Mouse (Mus musculus) hindbrain, embryonic 16.5 days (tissue): Measurements from ENCODE around the gene Endou. TPM values are rescaled to one million over a fixed set of nuclear protein-coding genes. Genes with fewer than 3 reads are reported as not detected.
"Not testable (repeated sequence)": the region's sequence is repeated elsewhere in the genome, so short reads cannot be mapped to it uniquely, and the experiment has no call there.

Experiments
- ATAC-seq: fragments of 200-750 bp; cut with Nextera tagmentation; 2 replicates; pipeline ENCODE4 v1.8.0; 2017; ENCODE audit warnings: moderate TSS enrichment, moderate library complexity
- H3K27ac ChIP-seq: fragments of 300-500 bp; sonication (generic); 2 replicates; pipeline ENCODE4 v1.5.1; 2014; ENCODE audit warnings: low read depth, mild to moderate bottlenecking, control low read depth, low read length, moderate library complexity
- H3K27me3 ChIP-seq: fragments of 300-500 bp; sonication (generic); replicated peaks from 2 replicates; pipeline ENCODE4 v1.6.1; 2014; ENCODE audit warnings: low read length; ENCODE audit not compliant: control insufficient read depth, insufficient read depth
- H3K36me3 ChIP-seq: fragments of 300-500 bp; sonication (generic); 2 replicates; pipeline ENCODE4 v1.6.1; 2014; ENCODE audit warnings: mild to moderate bottlenecking, low read length, moderate library complexity, mixed read lengths; ENCODE audit not compliant: control insufficient read depth, insufficient read depth
- H3K4me1 ChIP-seq: fragments of 300-500 bp; sonication (generic); 2 replicates; pipeline ENCODE4 v1.6.1; 2014; ENCODE audit warnings: low read depth, low read length; ENCODE audit not compliant: control insufficient read depth, insufficient read depth
- H3K4me2 ChIP-seq: fragments of 300-500 bp; sonication (generic); 2 replicates; pipeline ENCODE4 v1.6.1; 2014; ENCODE audit warnings: mild to moderate bottlenecking, low read length, control low read depth, moderate library complexity
- H3K4me3 ChIP-seq: fragments of 300-500 bp; sonication (generic); 2 replicates; pipeline ENCODE4 v1.5.1; 2014; ENCODE audit warnings: mild to moderate bottlenecking, low read length, control low read depth, moderate library complexity
- H3K9ac ChIP-seq: fragments of 300-500 bp; sonication (generic); 2 replicates; pipeline ENCODE4 v1.6.1; 2014; ENCODE audit warnings: low read depth, mild to moderate bottlenecking, control low read depth, low read length, moderate library complexity
- H3K9me3 ChIP-seq: fragments of 300-500 bp; sonication (generic); 2 replicates; pipeline ENCODE4 v1.6.1; 2014; ENCODE audit warnings: mild to moderate bottlenecking, low read length, moderate library complexity; ENCODE audit not compliant: control insufficient read depth
- WGBS: fragments of 180-500 bp; shearing (Covaris S2); extraction: QIAGEN DNeasy Blood & Tissue Kit; methylation state at CpG from one replicate; pipeline ENCODE4 v1.1.7; 2014; 5-methylcytosine and 5-hydroxymethylcytosine counted together
- polyA plus RNA-seq: library from polyadenylated mRNA; unstranded; fragments of >200 nt; fragmentation: Nextera tagmentation; extraction: Ambion mirVana; gene quantifications from 2 replicates; pipeline ENCODE4 v1.2.1, GENCODE M21; 2015

The Endou gene
- polyA plus RNA-seq, 1 experiment from 2014 or later: 0.14 TPM

DNA sequence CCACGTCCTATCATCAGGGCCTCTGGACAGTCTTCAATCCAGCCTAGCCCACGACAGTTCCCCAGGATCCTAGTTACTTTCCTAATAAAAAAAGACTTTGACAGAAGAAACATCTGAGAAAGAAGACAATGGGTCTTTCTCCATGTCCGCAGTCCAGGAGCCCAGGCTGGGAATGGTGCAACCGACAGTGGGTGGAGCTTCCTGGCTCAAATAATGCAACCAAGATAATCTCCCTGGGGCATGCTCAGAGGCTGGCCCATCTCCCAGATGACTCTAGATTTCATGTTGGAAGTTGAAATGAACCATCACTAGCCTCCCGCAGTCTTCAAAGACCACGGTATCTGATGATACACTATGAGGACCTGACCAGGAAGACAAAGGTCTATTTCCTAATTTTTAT lies 60.6 kb downstream of the Endou start:
- no peak overlapping the region for H3K27ac ChIP-seq
- H3K4me2 ChIP-seq: no peak overlapping the region
- H3K9me3 ChIP-seq: no peaks in the 10 kb centered on the region
- H3K4me1 ChIP-seq: peaks cover 13% of the 10 kb centered on the region
- no peak overlapping the region for H3K9ac ChIP-seq
- no peak overlapping the region for H3K4me3 ChIP-seq
- H3K36me3 ChIP-seq: peaks cover 6% of the 10 kb centered on the region
- ATAC-seq: no peak
- 79% methylated on average over 6 of the region's 6 CpGs for WGBS
- no peaks in the 10 kb centered on the region for H3K27me3 ChIP-seq

- H3K27me3 ChIP-seq, ATAC-seq, H3K4me2 ChIP-seq, H3K4me3 ChIP-seq, H3K9ac ChIP-seq, H3K9me3 ChIP-seq, H3K36me3 ChIP-seq, H3K27ac ChIP-seq: not testable (repeated sequence)
- 80% methylated on average over 17 of the region's 17 CpGs for WGBS
- H3K4me1 ChIP-seq: peaks cover 13% of the 10 kb centered on the region
Observed at GRCm38 (mm10) chr15:97668158-97668877, 62.8 kb downstream of the Endou start.

DNA sequence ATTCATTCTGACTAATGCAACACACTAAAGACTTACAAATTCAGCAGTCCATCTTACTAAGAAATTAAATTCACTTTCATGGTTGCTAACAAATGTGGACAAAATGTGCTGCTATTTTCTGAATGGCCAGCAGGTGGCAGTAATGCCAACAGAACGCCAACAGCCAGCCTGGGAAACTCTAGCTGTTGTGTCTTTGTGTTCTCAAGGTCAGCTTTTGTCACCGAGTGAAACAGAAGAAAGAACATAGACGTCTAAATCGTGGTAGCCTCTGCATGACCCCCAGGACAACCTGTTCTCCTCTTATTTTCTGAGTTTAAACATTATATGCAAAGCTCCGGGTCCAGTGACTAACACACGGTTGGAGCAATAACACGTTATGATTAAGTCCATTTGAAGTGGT lies 63.7 kb downstream of the Endou start:
- no peak overlapping the region for H3K9ac ChIP-seq
- peaks cover 9% of the 10 kb centered on the region for H3K4me1 ChIP-seq
- H3K36me3 ChIP-seq: no peaks in the 10 kb centered on the region
- no peak overlapping the region for H3K4me2 ChIP-seq
- H3K9me3 ChIP-seq: no peaks in the 10 kb centered on the region
- no peaks in the 10 kb centered on the region for H3K27me3 ChIP-seq
- WGBS: 27% methylated on average over 7 of the region's 7 CpGs
- H3K4me3 ChIP-seq: no peak overlapping the region
- H3K27ac ChIP-seq: peak overlapping the region; percentile 36; the same call in 1 of the 2 replicates
- ATAC-seq: no peak

DNA sequence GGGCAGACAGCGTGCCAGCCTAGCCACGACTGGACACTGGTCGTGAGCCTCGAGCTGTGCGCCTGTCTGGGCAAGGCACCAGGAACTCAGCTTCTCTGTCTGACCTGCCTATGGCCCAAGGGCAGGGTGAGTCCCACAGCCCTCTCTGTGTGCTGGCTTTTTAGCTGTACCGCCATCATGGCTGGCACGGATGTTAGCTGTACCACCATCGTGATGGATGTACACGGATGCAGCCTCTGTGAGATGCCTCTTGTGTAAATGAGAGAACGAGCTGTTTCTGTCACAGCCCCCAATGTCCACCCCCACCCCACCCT lies 64.7 kb downstream of the Endou start:
- Histone ChIP-seq H3K36me3 (no peaks in the 10 kb centered on the region), H3K4me1 (no peaks in the 10 kb centered on the region; the same call in 1 of the 2 replicates), H3K27ac (no peak overlapping the region), H3K9me3 (no peaks in the 10 kb centered on the region), H3K9ac (no peak overlapping the region), H3K4me3 (no peak overlapping the region), H3K4me2 (no peak overlapping the region), H3K27me3 (no peaks in the 10 kb centered on the region)
- 95% methylated on average over 10 of the region's 10 CpGs for WGBS
- no peak for ATAC-seq

- 77% methylated on average over 25 of the region's 25 CpGs for WGBS
- no peak for ATAC-seq
- Histone ChIP-seq H3K27ac (no peak overlapping the region), H3K4me1 (no peaks in the 10 kb centered on the region; the same call in 1 of the 2 replicates), H3K4me3 (no peak overlapping the region), H3K9ac (no peak overlapping the region), H3K36me3 (no peaks in the 10 kb centered on the region), H3K4me2 (no peak overlapping the region), H3K27me3 (no peaks in the 10 kb centered on the region), H3K9me3 (no peaks in the 10 kb centered on the region)
Observed at GRCm38 (mm10) chr15:97665770-97666456, 65.2 kb downstream of the Endou start.

- Histone ChIP-seq H3K9ac (no peak overlapping the region), H3K36me3 (no peaks in the 10 kb centered on the region), H3K27me3 (no peaks in the 10 kb centered on the region), H3K27ac (no peak overlapping the region), H3K9me3 (no peaks in the 10 kb centered on the region), H3K4me1 (no peaks in the 10 kb centered on the region; the same call in 1 of the 2 replicates), H3K4me2 (no peak overlapping the region), H3K4me3 (no peak overlapping the region)
- no peak for ATAC-seq
- WGBS: 64% methylated on average over 16 of the region's 16 CpGs
Observed at GRCm38 (mm10) chr15:97664981-97665668, 66.0 kb downstream of the Endou start.

- Histone ChIP-seq H3K27me3 (no peaks in the 10 kb centered on the region), H3K4me1 (no peaks in the 10 kb centered on the region; the same call in 1 of the 2 replicates), H3K9me3 (no peaks in the 10 kb centered on the region), H3K4me2 (peak overlapping the region; percentile 78), H3K27ac (peak overlapping the region; percentile 82), H3K36me3 (no peaks in the 10 kb centered on the region), H3K4me3 (peak overlapping the region; percentile 50), H3K9ac (peak overlapping the region; percentile 58)
- WGBS: 6% methylated on average over 19 of the region's 19 CpGs
- ATAC-seq: peak; percentile 75
Observed at GRCm38 (mm10) chr15:97663750-97664406, 67.3 kb downstream of the Endou start.
